Mouse (Mus musculus): Measurements from ENCODE around the gene Itpr2. TPM values are rescaled to one million over a fixed set of nuclear protein-coding genes. Genes with fewer than 3 reads are reported as not detected.
"Not testable (repeated sequence)": the region's sequence is repeated elsewhere in the genome, so short reads cannot be mapped to it uniquely, and the experiment has no call there.

Gene Itpr2
- polyA plus RNA-seq, 1 experiment from 2014 or later, result 3.3 TPM

GRCm38 (mm10) chr6:146478888-146479683 lies 22.9 kb downstream of the Itpr2 start:
- DNase-seq (ENCODE audit: low spot score), result no peak
- Histone ChIP-seq H3K9me3 (replicated peaks; ENCODE audit: control insufficient read depth, low read length) (no peaks in the 10 kb centered on the region), H3K27me3 (ENCODE audit: control insufficient read depth, insufficient read depth, low read length) (no peaks in the 10 kb centered on the region), H3K4me3 (ENCODE audit: low read depth, low read length) (no peak overlapping the region), H3K36me3 (replicated peaks; ENCODE audit: control insufficient read depth, insufficient read depth, low read depth, low read length) (no peaks in the 10 kb centered on the region), H3K4me1 (ENCODE audit: control insufficient read depth, insufficient read depth, low read length) (no peaks in the 10 kb centered on the region), H3K27ac (replicated peaks; ENCODE audit: low read depth, low read length) (no peak overlapping the region), H3K9ac (replicated peaks; ENCODE audit: low read length) (no peak overlapping the region), H3K4me2 (ENCODE audit: low read depth, low read length) (no peak overlapping the region)
- no peak for ATAC-seq (replicated peaks; ENCODE audit: insufficient number of reproducible peaks, low FRiP score, low TSS enrichment, low read depth)
- WGBS, result 81% methylated on average over 5 of the region's 5 CpGs

- Histone ChIP-seq H3K9ac (replicated peaks; ENCODE audit: low read length) (no peak overlapping the region), H3K4me2 (ENCODE audit: low read depth, low read length) (no peak overlapping the region), H3K27me3 (ENCODE audit: control insufficient read depth, insufficient read depth, low read length) (no peaks in the 10 kb centered on the region), H3K9me3 (replicated peaks; ENCODE audit: control insufficient read depth, low read length) (no peaks in the 10 kb centered on the region), H3K4me3 (ENCODE audit: low read depth, low read length) (no peak overlapping the region), H3K36me3 (replicated peaks; ENCODE audit: control insufficient read depth, insufficient read depth, low read depth, low read length) (no peaks in the 10 kb centered on the region), H3K4me1 (ENCODE audit: control insufficient read depth, insufficient read depth, low read length) (no peaks in the 10 kb centered on the region), H3K27ac (replicated peaks; ENCODE audit: low read depth, low read length) (no peak overlapping the region)
- no peak for ATAC-seq (replicated peaks; ENCODE audit: insufficient number of reproducible peaks, low FRiP score, low TSS enrichment, low read depth)
- 76% methylated on average over 1 of the region's 1 CpGs for WGBS
- no peak for DNase-seq (ENCODE audit: low spot score)
Observed at GRCm38 (mm10) chr6:146476865-146477264, 25.2 kb downstream of the Itpr2 start.

GRCm38 (mm10) chr6:146474166-146474565 lies 27.9 kb downstream of the Itpr2 start:
- no peaks in the 10 kb centered on the region for H3K36me3 ChIP-seq (replicated peaks; ENCODE audit: control insufficient read depth, insufficient read depth, low read depth, low read length)
- no peaks in the 10 kb centered on the region for H3K9me3 ChIP-seq (replicated peaks; ENCODE audit: control insufficient read depth, low read length)
- DNase-seq (ENCODE audit: low spot score) (no peak), ATAC-seq (replicated peaks; ENCODE audit: insufficient number of reproducible peaks, low FRiP score, low TSS enrichment, low read depth) (no peak)
- no peaks in the 10 kb centered on the region for H3K27me3 ChIP-seq (ENCODE audit: control insufficient read depth, insufficient read depth, low read length)
- H3K9ac ChIP-seq (replicated peaks; ENCODE audit: low read length), result no peak overlapping the region
- no peak overlapping the region for H3K4me3 ChIP-seq (ENCODE audit: low read depth, low read length)
- no peak overlapping the region for H3K4me2 ChIP-seq (ENCODE audit: low read depth, low read length)
- 86% methylated on average over 4 of the region's 4 CpGs for WGBS
- H3K27ac ChIP-seq (replicated peaks; ENCODE audit: low read depth, low read length), result no peak overlapping the region
- no peaks in the 10 kb centered on the region for H3K4me1 ChIP-seq (ENCODE audit: control insufficient read depth, insufficient read depth, low read length)

- Histone ChIP-seq H3K27me3 (ENCODE audit: control insufficient read depth, insufficient read depth, low read length) (no peaks in the 10 kb centered on the region), H3K4me1 (ENCODE audit: control insufficient read depth, insufficient read depth, low read length) (no peaks in the 10 kb centered on the region)
- WGBS, result 75% methylated on average over 6 of the region's 6 CpGs
Observed at GRCm38 (mm10) chr6:146473216-146473955, 28.6 kb downstream of the Itpr2 start.

GRCm38 (mm10) chr6:146470378-146470777 lies 31.6 kb downstream of the Itpr2 start:
- H3K4me3 ChIP-seq (ENCODE audit: low read depth, low read length), result no peak overlapping the region
- no peak overlapping the region for H3K9ac ChIP-seq (replicated peaks; ENCODE audit: low read length)
- no peaks in the 10 kb centered on the region for H3K27me3 ChIP-seq (ENCODE audit: control insufficient read depth, insufficient read depth, low read length)
- H3K9me3 ChIP-seq (replicated peaks; ENCODE audit: control insufficient read depth, low read length), result no peaks in the 10 kb centered on the region
- no peaks in the 10 kb centered on the region for H3K36me3 ChIP-seq (replicated peaks; ENCODE audit: control insufficient read depth, insufficient read depth, low read depth, low read length)
- H3K27ac ChIP-seq (replicated peaks; ENCODE audit: low read depth, low read length), result no peak overlapping the region
- H3K4me2 ChIP-seq (ENCODE audit: low read depth, low read length), result no peak overlapping the region
- 67% methylated on average over 4 of the region's 4 CpGs for WGBS
- no peak for DNase-seq (ENCODE audit: low spot score)
- H3K4me1 ChIP-seq (ENCODE audit: control insufficient read depth, insufficient read depth, low read length), result no peaks in the 10 kb centered on the region
- ATAC-seq (replicated peaks; ENCODE audit: insufficient number of reproducible peaks, low FRiP score, low TSS enrichment, low read depth), result no peak

More at GRCm38 (mm10) chr6:146473216-146473955, 28.6 kb downstream of the Itpr2 start:
- Histone ChIP-seq H3K9ac (replicated peaks; ENCODE audit: low read length) (no peak overlapping the region), H3K36me3 (replicated peaks; ENCODE audit: control insufficient read depth, insufficient read depth, low read depth, low read length) (no peaks in the 10 kb centered on the region), H3K27ac (replicated peaks; ENCODE audit: low read depth, low read length) (no peak overlapping the region), H3K4me3 (ENCODE audit: low read depth, low read length) (no peak overlapping the region), H3K4me2 (ENCODE audit: low read depth, low read length) (no peak overlapping the region), H3K9me3 (replicated peaks; ENCODE audit: control insufficient read depth, low read length) (no peaks in the 10 kb centered on the region)
- no peak for ATAC-seq (replicated peaks; ENCODE audit: insufficient number of reproducible peaks, low FRiP score, low TSS enrichment, low read depth)
- DNase-seq (ENCODE audit: low spot score), result no peak

GRCm38 (mm10) chr6:146469936-146470335 lies 32.1 kb downstream of the Itpr2 start:
- H3K36me3 ChIP-seq (replicated peaks; ENCODE audit: control insufficient read depth, insufficient read depth, low read depth, low read length), result no peaks in the 10 kb centered on the region
- no peak overlapping the region for H3K4me3 ChIP-seq (ENCODE audit: low read depth, low read length)
- H3K9ac ChIP-seq (replicated peaks; ENCODE audit: low read length), result no peak overlapping the region
- no peaks in the 10 kb centered on the region for H3K9me3 ChIP-seq (replicated peaks; ENCODE audit: control insufficient read depth, low read length)
- DNase-seq (ENCODE audit: low spot score) (no peak), ATAC-seq (replicated peaks; ENCODE audit: insufficient number of reproducible peaks, low FRiP score, low TSS enrichment, low read depth) (no peak)
- no peak overlapping the region for H3K27ac ChIP-seq (replicated peaks; ENCODE audit: low read depth, low read length)
- H3K4me1 ChIP-seq (ENCODE audit: control insufficient read depth, insufficient read depth, low read length), result no peaks in the 10 kb centered on the region
- no peaks in the 10 kb centered on the region for H3K27me3 ChIP-seq (ENCODE audit: control insufficient read depth, insufficient read depth, low read length)
- WGBS, result 79% methylated on average over 2 of the region's 2 CpGs
- no peak overlapping the region for H3K4me2 ChIP-seq (ENCODE audit: low read depth, low read length)

- WGBS, result 32% methylated on average over 8 of the region's 8 CpGs
- H3K27ac ChIP-seq (replicated peaks; ENCODE audit: low read depth, low read length), result no peak overlapping the region
- ATAC-seq (replicated peaks; ENCODE audit: insufficient number of reproducible peaks, low FRiP score, low TSS enrichment, low read depth) (no peak), DNase-seq (ENCODE audit: low spot score) (peak; percentile 9)
- H3K9ac ChIP-seq (replicated peaks; ENCODE audit: low read length), result no peak overlapping the region
- no peaks in the 10 kb centered on the region for H3K27me3 ChIP-seq (ENCODE audit: control insufficient read depth, insufficient read depth, low read length)
- no peaks in the 10 kb centered on the region for H3K9me3 ChIP-seq (replicated peaks; ENCODE audit: control insufficient read depth, low read length)
- H3K4me1 ChIP-seq (ENCODE audit: control insufficient read depth, insufficient read depth, low read length), result no peaks in the 10 kb centered on the region
- H3K4me2 ChIP-seq (ENCODE audit: low read depth, low read length), result no peak overlapping the region
- H3K4me3 ChIP-seq (ENCODE audit: low read depth, low read length), result no peak overlapping the region
- H3K36me3 ChIP-seq (replicated peaks; ENCODE audit: control insufficient read depth, insufficient read depth, low read depth, low read length), result no peaks in the 10 kb centered on the region
Observed at GRCm38 (mm10) chr6:146468361-146468760, 33.7 kb downstream of the Itpr2 start.

- not testable (repeated sequence) for H3K27me3 ChIP-seq (ENCODE audit: control insufficient read depth, insufficient read depth, low read length); H3K36me3 ChIP-seq (replicated peaks; ENCODE audit: control insufficient read depth, insufficient read depth, low read depth, low read length); H3K4me1 ChIP-seq (ENCODE audit: control insufficient read depth, insufficient read depth, low read length); H3K4me3 ChIP-seq (ENCODE audit: low read depth, low read length); H3K9ac ChIP-seq (replicated peaks; ENCODE audit: low read length); H3K9me3 ChIP-seq (replicated peaks; ENCODE audit: control insufficient read depth, low read length); DNase-seq (ENCODE audit: low spot score); H3K27ac ChIP-seq (replicated peaks; ENCODE audit: low read depth, low read length); ATAC-seq (replicated peaks; ENCODE audit: insufficient number of reproducible peaks, low FRiP score, low TSS enrichment, low read depth); H3K4me2 ChIP-seq (ENCODE audit: low read depth, low read length)
- WGBS, result 88% methylated on average over 2 of the region's 2 CpGs
Observed at GRCm38 (mm10) chr6:146464645-146465042, 37.4 kb downstream of the Itpr2 start.
